Mouse (Mus musculus) megakaryocyte, embryonic 14.5 days (primary cell): ENCODE data around the gene Usp21.

Source experiments
- FLI1 ChIP-seq: IDR thresholded peaks from 2 replicates; pipeline ENCODE4 v1.6.1; 2012; ENCODE audit warnings: low read length, inconsistent platforms, mixed read lengths
- GATA1 ChIP-seq: IDR thresholded peaks from 3 replicates; pipeline ENCODE4 v1.6.1; 2012; ENCODE audit warnings: mixed read lengths, low read length, inconsistent platforms, borderline replicate concordance

DNA sequence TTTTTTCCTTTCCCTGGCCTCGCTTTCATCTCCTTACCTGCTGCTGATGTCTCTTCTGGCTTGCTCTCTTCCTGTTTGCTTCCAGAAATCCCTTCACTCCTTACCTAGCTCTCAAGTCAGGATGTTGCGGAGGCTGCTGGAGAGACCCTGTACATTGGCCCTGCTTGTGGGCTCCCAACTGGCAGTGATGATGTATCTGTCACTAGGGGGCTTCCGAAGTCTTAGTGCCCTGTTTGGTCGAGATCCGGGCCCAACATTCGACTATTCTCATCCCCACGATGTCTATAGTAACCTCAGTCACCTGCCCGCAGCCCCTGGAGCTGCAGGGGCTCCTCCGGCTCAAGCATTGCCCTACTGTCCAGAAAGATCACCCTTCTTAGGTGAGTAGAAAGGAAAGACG is 16.2 kb downstream of the Usp21 start:
- TF ChIP-seq GATA1 (no peak), FLI1 (no peak)
